Mouse (Mus musculus) heart, embryonic 15.5 days (tissue): Measurements from ENCODE around the gene Tiam1. TPM values are rescaled to one million over a fixed set of nuclear protein-coding genes. Genes with fewer than 3 reads are reported as not detected.

Experiments
- ATAC-seq: fragments of 200-750 bp; cut with Nextera tagmentation; replicated peaks from 2 replicates; pipeline ENCODE4 v1.8.0; 2017; ENCODE audit warnings: low read depth, moderate TSS enrichment; ENCODE audit not compliant: insufficient number of reproducible peaks, insufficient read depth, low FRiP score
- H3K27ac ChIP-seq: fragments of 300-500 bp; sonication (generic); 2 replicates; pipeline ENCODE4 v1.5.1; 2015; ENCODE audit warnings: mild to moderate bottlenecking, inconsistent platforms
- H3K27me3 ChIP-seq: fragments of 300-500 bp; sonication (generic); 2 replicates; pipeline ENCODE4 v1.6.1; 2015; ENCODE audit warnings: inconsistent platforms
- H3K36me3 ChIP-seq: fragments of 300-500 bp; sonication (generic); 2 replicates; pipeline ENCODE4 v1.6.1; 2015; ENCODE audit warnings: mild to moderate bottlenecking, inconsistent platforms
- H3K4me1 ChIP-seq: fragments of 300-500 bp; sonication (generic); replicated peaks from 2 replicates; pipeline ENCODE4 v1.6.1; 2015; ENCODE audit warnings: inconsistent platforms
- H3K4me2 ChIP-seq: fragments of 300-500 bp; sonication (generic); 2 replicates; pipeline ENCODE4 v1.6.1; 2015; ENCODE audit warnings: inconsistent platforms, mild to moderate bottlenecking, moderate library complexity
- H3K4me3 ChIP-seq: fragments of 300-500 bp; sonication (generic); 2 replicates; pipeline ENCODE4 v1.5.1; 2015; ENCODE audit warnings: mild to moderate bottlenecking, inconsistent platforms
- H3K9ac ChIP-seq: fragments of 300-500 bp; sonication (generic); 2 replicates; pipeline ENCODE4 v1.6.1; 2015; ENCODE audit warnings: mild to moderate bottlenecking, inconsistent platforms
- H3K9me3 ChIP-seq: fragments of 300-500 bp; sonication (generic); replicated peaks from 2 replicates; pipeline ENCODE4 v1.6.1; 2016; ENCODE audit warnings: inconsistent platforms
- WGBS: fragments of 180-500 bp; shearing (Covaris S2); methylation state at CpG from one replicate; pipeline ENCODE4 v1.1.7; 2015; ENCODE audit warnings: mixed read lengths; 5-methylcytosine and 5-hydroxymethylcytosine counted together
- polyA plus RNA-seq: library from polyadenylated mRNA; unstranded; fragments of >200 nt; fragmentation: Nextera tagmentation; extraction: Ambion mirVana; gene quantifications from 2 replicates; pipeline ENCODE4 v1.2.1, GENCODE M21; 2015

Tiam1 gene
- polyA plus RNA-seq, 1 experiment from 2014 or later, result 7.6 TPM

- no peak overlapping the region for H3K9ac ChIP-seq
- ATAC-seq, result no peak
- 75% methylated on average over 19 of the region's 19 CpGs for WGBS
- no peaks in the 10 kb centered on the region; the same call in 1 of the 2 replicates for H3K36me3 ChIP-seq
- H3K27me3 ChIP-seq, result no peaks in the 10 kb centered on the region
- H3K4me2 ChIP-seq, result no peak overlapping the region
- H3K4me3 ChIP-seq, result no peak overlapping the region
- H3K9me3 ChIP-seq, result no peaks in the 10 kb centered on the region
- no peaks in the 10 kb centered on the region for H3K4me1 ChIP-seq
- H3K27ac ChIP-seq, result no peak overlapping the region
Measured at GRCm38 (mm10) chr16:89848651-89849597, 294.6 kb downstream of the Tiam1 start.

- Histone ChIP-seq H3K36me3 (no peaks in the 10 kb centered on the region; the same call in 1 of the 2 replicates), H3K4me1 (no peaks in the 10 kb centered on the region), H3K27me3 (no peaks in the 10 kb centered on the region), H3K4me2 (no peak overlapping the region), H3K9ac (no peak overlapping the region), H3K27ac (no peak overlapping the region), H3K9me3 (no peaks in the 10 kb centered on the region), H3K4me3 (no peak overlapping the region)
- 89% methylated on average over 3 of the region's 3 CpGs for WGBS
- ATAC-seq, result no peak
Measured at GRCm38 (mm10) chr16:89848179-89848578, 295.4 kb downstream of the Tiam1 start.

DNA sequence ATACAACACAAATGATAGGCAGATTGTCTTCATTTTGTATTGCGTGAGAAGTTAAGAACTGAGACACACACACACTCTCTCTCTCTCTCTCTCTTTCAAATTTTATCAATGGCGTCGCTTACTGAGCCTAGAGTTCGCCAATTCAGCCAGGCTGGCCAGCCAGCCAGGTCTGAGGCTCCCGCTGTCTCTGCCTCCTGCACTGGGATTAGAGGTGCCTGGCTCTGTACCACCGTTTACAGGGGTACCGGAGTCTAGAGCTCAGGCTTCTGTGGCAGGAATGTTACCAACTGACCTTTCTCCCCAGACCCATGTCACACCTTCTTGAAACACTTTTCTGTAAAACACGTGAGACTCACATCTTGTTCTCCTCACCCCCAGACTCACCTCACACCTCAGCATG, 298.1 kb downstream of the Tiam1 start:
- Histone ChIP-seq H3K4me2 (no peak overlapping the region), H3K36me3 (no peaks in the 10 kb centered on the region; the same call in 1 of the 2 replicates), H3K27me3 (no peaks in the 10 kb centered on the region), H3K9me3 (no peaks in the 10 kb centered on the region), H3K27ac (no peak overlapping the region), H3K4me1 (no peaks in the 10 kb centered on the region), H3K4me3 (no peak overlapping the region), H3K9ac (no peak overlapping the region)
- ATAC-seq, result no peak
- WGBS, result 75% methylated on average over 8 of the region's 8 CpGs

DNA sequence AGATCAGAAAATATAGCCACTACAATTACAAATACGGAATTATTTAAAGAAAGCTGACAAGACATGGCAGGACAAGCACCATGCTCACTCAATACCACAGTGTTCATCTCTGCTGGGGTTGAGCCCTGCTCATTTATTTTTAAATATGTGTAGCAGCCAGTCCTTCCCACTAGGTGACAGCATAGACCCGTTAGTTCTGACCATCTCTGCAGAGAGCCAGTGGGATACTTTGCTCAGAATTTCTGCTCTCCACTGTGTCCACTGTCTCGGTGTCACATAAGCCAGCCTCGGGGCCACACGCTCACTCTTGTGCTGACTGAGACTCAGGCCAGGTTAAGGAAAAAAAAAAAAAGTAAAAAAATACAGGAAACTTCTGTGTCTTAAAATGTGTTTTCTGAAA, 299.0 kb downstream of the Tiam1 start:
- peaks cover 6% of the 10 kb centered on the region for H3K4me1 ChIP-seq
- no peaks in the 10 kb centered on the region for H3K9me3 ChIP-seq
- no peak overlapping the region for H3K27ac ChIP-seq
- H3K9ac ChIP-seq, result no peak overlapping the region
- H3K27me3 ChIP-seq, result no peaks in the 10 kb centered on the region
- no peak overlapping the region for H3K4me3 ChIP-seq
- 0 out of 2 replicates have a peak, but pooled peaks have one; percentile 44 for ATAC-seq
- no peak overlapping the region for H3K4me2 ChIP-seq
- no peaks in the 10 kb centered on the region; the same call in 1 of the 2 replicates for H3K36me3 ChIP-seq
- WGBS, result 39% methylated on average over 5 of the region's 5 CpGs

- Histone ChIP-seq H3K4me3 (no peak overlapping the region), H3K27ac (no peak overlapping the region), H3K4me2 (no peak overlapping the region), H3K9ac (no peak overlapping the region), H3K4me1 (peaks cover 7% of the 10 kb centered on the region), H3K27me3 (no peaks in the 10 kb centered on the region), H3K9me3 (no peaks in the 10 kb centered on the region), H3K36me3 (no peaks in the 10 kb centered on the region)
- no peak for ATAC-seq
- 58% methylated on average over 6 of the region's 6 CpGs for WGBS
Measured at GRCm38 (mm10) chr16:89841894-89842293, 301.7 kb downstream of the Tiam1 start.

DNA sequence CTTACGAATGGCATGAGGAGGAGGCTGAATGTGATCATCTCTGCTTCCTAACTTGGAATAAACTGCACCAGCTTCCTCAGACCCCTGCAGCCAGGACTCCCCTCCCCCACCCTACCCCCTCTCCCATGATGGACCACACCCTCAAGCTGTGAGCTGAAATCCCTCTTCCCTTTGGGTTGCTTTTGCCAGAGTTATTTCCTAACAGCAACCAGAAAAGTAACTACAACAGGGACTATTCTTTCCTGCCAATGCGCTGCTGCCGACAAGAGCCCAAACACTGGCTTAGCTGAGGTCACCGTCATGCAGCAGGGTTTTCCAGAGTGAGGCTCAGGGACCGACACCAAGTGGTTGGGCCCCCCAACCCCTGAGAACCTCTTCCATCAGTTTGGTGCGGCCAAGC, 303.2 kb downstream of the Tiam1 start:
- 82% methylated on average over 6 of the region's 6 CpGs for WGBS
- no peak overlapping the region for H3K27ac ChIP-seq
- no peaks in the 10 kb centered on the region for H3K27me3 ChIP-seq
- no peaks in the 10 kb centered on the region for H3K9me3 ChIP-seq
- no peaks in the 10 kb centered on the region for H3K36me3 ChIP-seq
- no peak overlapping the region for H3K4me2 ChIP-seq
- H3K4me3 ChIP-seq, result no peak overlapping the region
- no peak overlapping the region for H3K9ac ChIP-seq
- H3K4me1 ChIP-seq, result peaks cover 11% of the 10 kb centered on the region
- ATAC-seq, result no peak

GRCm38 (mm10) chr16:89839829-89840228, 303.7 kb downstream of the Tiam1 start:
- Histone ChIP-seq H3K4me2 (no peak overlapping the region), H3K9ac (no peak overlapping the region), H3K36me3 (no peaks in the 10 kb centered on the region), H3K4me1 (peaks cover 11% of the 10 kb centered on the region), H3K9me3 (no peaks in the 10 kb centered on the region), H3K27me3 (no peaks in the 10 kb centered on the region), H3K4me3 (no peak overlapping the region), H3K27ac (no peak overlapping the region)
- WGBS, result 72% methylated on average over 5 of the region's 5 CpGs
- no peak for ATAC-seq

DNA sequence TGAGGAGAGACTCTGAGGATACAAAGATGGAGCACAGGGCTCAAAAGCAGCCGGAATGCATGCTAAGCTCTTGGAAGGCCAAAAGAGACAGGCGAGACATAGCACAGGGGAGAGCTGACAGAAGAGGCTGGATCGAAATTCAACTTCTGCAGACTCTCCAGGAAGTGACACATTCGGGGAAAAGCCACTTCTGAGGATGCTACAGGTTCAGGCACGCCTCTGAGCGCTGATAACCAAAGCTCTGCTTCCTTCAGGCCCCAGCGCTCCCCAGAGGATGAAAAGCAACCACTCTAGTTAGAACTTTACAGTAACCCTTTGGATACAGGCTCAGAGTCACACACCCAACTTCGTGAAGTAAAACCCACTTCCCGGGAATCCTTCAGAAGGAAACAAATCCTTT, 306.5 kb downstream of the Tiam1 start:
- Histone ChIP-seq H3K27me3 (no peaks in the 10 kb centered on the region), H3K36me3 (no peaks in the 10 kb centered on the region), H3K9me3 (no peaks in the 10 kb centered on the region), H3K9ac (no peak overlapping the region), H3K4me3 (no peak overlapping the region), H3K27ac (no peak overlapping the region), H3K4me1 (peaks cover 11% of the 10 kb centered on the region), H3K4me2 (no peak overlapping the region)
- 34% methylated on average over 9 of the region's 9 CpGs for WGBS
- ATAC-seq, result no peak

DNA sequence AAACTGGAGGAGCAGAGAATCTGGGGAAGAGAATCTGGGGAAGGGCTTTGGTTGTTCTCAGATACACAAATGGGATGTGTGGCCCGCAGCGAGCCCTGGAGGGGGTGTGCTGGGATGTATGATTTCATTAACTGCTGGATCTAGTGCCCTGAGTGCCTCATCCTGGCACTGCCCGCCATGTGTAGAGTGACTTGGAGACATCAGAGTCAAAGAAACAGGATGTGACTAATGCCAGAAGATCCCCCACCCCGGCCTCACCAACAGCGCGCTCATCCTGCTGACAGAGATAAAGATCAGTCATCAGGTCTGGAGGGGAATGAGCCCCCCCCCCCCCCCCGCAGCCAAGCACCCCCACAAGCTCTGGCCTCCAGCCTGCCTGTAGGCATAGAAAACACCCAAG, 308.0 kb downstream of the Tiam1 start:
- Histone ChIP-seq H3K4me1 (peaks cover 17% of the 10 kb centered on the region), H3K4me2 (no peak overlapping the region), H3K9ac (no peak overlapping the region), H3K27ac (no peak overlapping the region), H3K9me3 (no peaks in the 10 kb centered on the region), H3K4me3 (no peak overlapping the region), H3K27me3 (no peaks in the 10 kb centered on the region), H3K36me3 (no peaks in the 10 kb centered on the region)
- 59% methylated on average over 7 of the region's 7 CpGs for WGBS
- no peak for ATAC-seq

DNA sequence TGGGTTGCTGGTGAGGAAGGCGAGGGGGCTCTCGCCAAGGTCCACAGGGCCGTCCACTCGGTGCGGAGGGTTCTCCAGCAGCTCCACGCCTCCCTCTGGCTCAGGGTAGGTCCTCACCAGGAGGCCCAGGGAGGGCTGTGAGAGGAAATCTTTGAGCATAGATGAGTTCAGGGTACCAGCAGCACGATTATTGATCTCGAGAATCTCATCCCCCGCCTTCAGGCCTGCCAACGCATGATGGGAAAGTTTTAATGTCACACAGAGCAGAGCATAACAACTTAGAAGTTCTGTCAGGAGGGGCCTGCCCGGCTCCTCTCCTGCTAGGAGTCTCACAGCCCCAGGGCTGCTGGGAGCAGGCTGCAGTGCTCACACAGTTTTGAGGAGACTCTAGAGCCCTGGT, 310.6 kb downstream of the Tiam1 start:
- no peak for ATAC-seq
- WGBS, result 85% methylated on average over 11 of the region's 11 CpGs
- H3K4me3 ChIP-seq, result no peak overlapping the region

GRCm38 (mm10) chr16:89831172-89831571, 312.4 kb downstream of the Tiam1 start:
- ATAC-seq, result no peak
- Histone ChIP-seq H3K27ac (peak overlapping the region; percentile 61; the same call in 1 of the 2 replicates), H3K36me3 (no peaks in the 10 kb centered on the region), H3K4me3 (peak overlapping the region; percentile 11; the same call in 1 of the 2 replicates), H3K9me3 (no peaks in the 10 kb centered on the region), H3K9ac (no peak overlapping the region), H3K4me2 (peak overlapping the region; percentile 53), H3K4me1 (peaks cover 32% of the 10 kb centered on the region), H3K27me3 (no peaks in the 10 kb centered on the region)
- 31% methylated on average over 10 of the region's 10 CpGs for WGBS

More for the DNA sequence above, 310.6 kb downstream of the Tiam1 start:
- H3K4me1 ChIP-seq, result peaks cover 28% of the 10 kb centered on the region
- no peaks in the 10 kb centered on the region for H3K9me3 ChIP-seq
- no peaks in the 10 kb centered on the region for H3K36me3 ChIP-seq
- H3K9ac ChIP-seq, result no peak overlapping the region
- H3K27me3 ChIP-seq, result no peaks in the 10 kb centered on the region
- no peak overlapping the region for H3K27ac ChIP-seq
- no peak overlapping the region for H3K4me2 ChIP-seq
